Mouse (Mus musculus) erythroblast, embryonic 14.5 days (primary cell): ENCODE results near the gene Ptprd.

ENCODE experiments used
- GATA1 ChIP-seq: IDR thresholded peaks from 2 replicates; pipeline ENCODE4 v1.6.1; 2012; ENCODE audit warnings: low read length, inconsistent platforms, mixed read lengths
- TAL1 ChIP-seq: IDR thresholded peaks from 3 replicates; pipeline ENCODE4 v1.6.1; 2012; ENCODE audit warnings: low read length, inconsistent platforms, mixed read lengths

DNA sequence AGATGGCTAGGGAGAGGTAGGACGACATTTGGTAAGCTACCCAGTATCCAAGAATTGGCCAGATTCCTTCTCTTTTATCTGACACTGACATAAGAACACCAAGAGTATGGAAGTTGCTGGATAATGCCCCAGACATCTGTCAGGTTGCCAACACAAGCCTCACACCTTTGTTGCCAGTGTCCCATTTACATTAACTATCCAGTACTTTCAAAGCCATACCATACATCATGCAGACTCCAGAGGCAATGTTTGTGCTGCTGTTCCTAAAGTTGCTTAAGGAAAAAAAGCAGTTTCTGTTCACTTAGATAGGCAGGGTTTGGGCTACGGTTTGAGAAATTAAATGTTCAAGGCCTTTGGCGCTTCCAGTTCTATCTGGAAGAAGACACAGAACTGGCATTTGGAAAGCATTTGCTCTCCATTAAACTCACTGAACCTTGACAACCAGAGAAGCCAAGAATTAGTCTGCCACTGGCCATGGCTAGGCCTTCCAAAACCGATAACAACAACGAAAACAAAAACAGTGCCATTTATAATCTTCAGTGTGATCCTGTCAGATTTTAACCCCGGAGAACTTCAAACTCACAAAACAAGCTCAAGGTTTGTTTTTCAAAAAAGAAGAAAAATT lies 2220.0 kb downstream of the Ptprd start:
- TF ChIP-seq TAL1 (no peak), GATA1 (no peak)
